Mouse (Mus musculus) embryo, embryonic 11 days (tissue): ENCODE data around the gene Brd2.

Source experiments
- DNase-seq: peaks from one replicate; pipeline ENCODE4 v3.0.0-alpha.2; 2015

The Brd2 gene

GRCm38 (mm10) chr17:34109806-34110195 is 12.6 kb downstream of the Brd2 start:
- no peak for DNase-seq

GRCm38 (mm10) chr17:34109038-34109805 is 13.2 kb downstream of the Brd2 start:
- no peak for DNase-seq

GRCm38 (mm10) chr17:34108460-34108859 is 14.0 kb downstream of the Brd2 start:
- no peak for DNase-seq

GRCm38 (mm10) chr17:34107109-34107867 is 15.1 kb downstream of the Brd2 start:
- no peak for DNase-seq

- no peak for DNase-seq
Observed at GRCm38 (mm10) chr17:34106555-34106954, 15.9 kb downstream of the Brd2 start.

GRCm38 (mm10) chr17:34104804-34105203 is 17.6 kb downstream of the Brd2 start:
- DNase-seq: no peak

GRCm38 (mm10) chr17:34102831-34103230 is 19.6 kb downstream of the Brd2 start:
- no peak for DNase-seq

- peak; percentile 94 for DNase-seq
Observed at GRCm38 (mm10) chr17:34101604-34102032, 20.8 kb downstream of the Brd2 start.

GRCm38 (mm10) chr17:34101185-34101584 is 21.2 kb downstream of the Brd2 start:
- DNase-seq: no peak

GRCm38 (mm10) chr17:34099531-34099930 is 22.9 kb downstream of the Brd2 start:
- no peak for DNase-seq

GRCm38 (mm10) chr17:34098709-34099479 is 23.5 kb downstream of the Brd2 start:
- no peak for DNase-seq

- DNase-seq: no peak
Observed at GRCm38 (mm10) chr17:34097272-34097671, 25.2 kb downstream of the Brd2 start.

- no peak for DNase-seq
Observed at GRCm38 (mm10) chr17:34096497-34097010, 25.9 kb downstream of the Brd2 start.

- DNase-seq: no peak
Observed at GRCm38 (mm10) chr17:34094283-34095035, 28.0 kb downstream of the Brd2 start.

GRCm38 (mm10) chr17:34093199-34093874 is 29.1 kb downstream of the Brd2 start:
- DNase-seq: peak; percentile 85

GRCm38 (mm10) chr17:34092197-34092875 is 30.1 kb downstream of the Brd2 start, which contains the start of gene H2-Oa:
Gene H2-Oa, plus strand, starts transcription at chr17:34092340.
- DNase-seq: no peak

- peak; percentile 44 for DNase-seq
Observed at GRCm38 (mm10) chr17:34090923-34091322, 31.5 kb downstream of the Brd2 start.

- DNase-seq: no peak
Observed at GRCm38 (mm10) chr17:34088124-34088523, 34.3 kb downstream of the Brd2 start.

- DNase-seq: no peak
Observed at GRCm38 (mm10) chr17:34087386-34087785, 35.0 kb downstream of the Brd2 start.

GRCm38 (mm10) chr17:34083104-34083503 is 39.3 kb downstream of the Brd2 start:
- DNase-seq: peak; percentile 47

GRCm38 (mm10) chr17:34079621-34080020 is 42.8 kb downstream of the Brd2 start:
- DNase-seq: peak; percentile 57
